Mouse (Mus musculus): ENCODE results near the gene Gnrhr. TPM values are rescaled to one million over a fixed set of nuclear protein-coding genes. Genes with fewer than 3 reads are reported as not detected.

The Gnrhr gene
- polyA plus RNA-seq (2014; fragmentation: Nextera tagmentation; extraction: Ambion mirVana), result not detected in 2 replicates

DNA sequence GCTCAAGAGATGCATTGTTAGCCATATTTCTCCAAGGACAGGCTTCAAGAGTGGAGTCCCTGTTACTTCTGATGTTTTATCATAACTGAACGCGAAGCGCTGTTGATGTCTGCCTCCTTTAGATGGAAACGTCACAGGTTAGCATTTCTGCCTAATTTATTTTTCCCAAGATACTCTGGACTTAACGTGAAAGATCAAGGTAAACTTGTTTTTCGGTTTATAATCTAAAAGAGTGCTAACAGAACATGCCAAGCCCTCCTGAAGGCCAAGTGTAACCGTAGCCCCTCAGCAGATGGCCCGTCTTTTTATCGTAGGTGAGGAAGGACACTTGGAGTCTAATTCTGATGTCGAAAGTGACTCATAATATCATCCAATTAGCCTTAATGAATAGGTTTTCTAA, at the start of gene Gnrhr:
TSS of gene Gnrhr (minus strand) at position 101 of the 400 bp plus-strand sequence.
- no peak within 1 kb of the TSS for H3K4me2 ChIP-seq (replicated peaks; ENCODE audit: low read depth, low read length)

DNA sequence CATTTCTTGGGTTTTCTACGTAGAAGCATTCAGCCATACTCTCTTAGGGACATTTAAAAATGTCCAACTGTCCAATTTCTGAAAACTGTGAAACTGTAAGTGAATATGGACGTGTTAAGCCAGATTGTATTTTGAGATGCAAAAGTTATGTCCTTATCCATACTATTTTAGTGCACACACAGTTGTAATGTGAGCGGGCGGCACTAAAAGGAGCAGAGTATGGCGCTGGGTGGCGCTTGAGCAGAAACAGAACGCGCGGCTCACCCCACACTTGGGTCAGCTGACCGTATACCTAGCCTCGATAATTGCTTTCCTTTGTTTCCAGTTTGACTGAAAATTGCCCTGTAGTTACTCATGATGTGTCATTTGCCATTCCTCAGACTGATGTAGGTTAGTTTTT, 48.9 kb upstream of the Gnrhr start:
- 89% methylated on average over 11 of the region's 11 CpGs for WGBS
- ATAC-seq (ENCODE audit: insufficient number of reproducible peaks, insufficient read depth, low FRiP score, low read depth), result no peak
- no peak overlapping the region for H3K4me2 ChIP-seq (replicated peaks; ENCODE audit: low read depth, low read length)
- no peaks in the 10 kb centered on the region for H3K9me3 ChIP-seq (ENCODE audit: control insufficient read depth, low read depth, low read length)
- no peaks in the 10 kb centered on the region for H3K4me1 ChIP-seq (ENCODE audit: control insufficient read depth, insufficient read depth, low read length)
- no peaks in the 10 kb centered on the region for H3K27me3 ChIP-seq (ENCODE audit: control insufficient read depth, insufficient read depth, low read length)
- no peaks in the 10 kb centered on the region for H3K36me3 ChIP-seq (ENCODE audit: control insufficient read depth, insufficient read depth, low read length)
- H3K27ac ChIP-seq (ENCODE audit: low read length), result no peak overlapping the region
- H3K9ac ChIP-seq (replicated peaks; ENCODE audit: low read depth, low read length), result no peak overlapping the region
- H3K4me3 ChIP-seq (ENCODE audit: low read depth, low read length), result no peak overlapping the region

More for the DNA sequence above, at the start of gene Gnrhr:
- H3K27me3 ChIP-seq (ENCODE audit: control insufficient read depth, insufficient read depth, low read length), result no peaks in the 10 kb centered on the region
- no peak for ATAC-seq (ENCODE audit: insufficient number of reproducible peaks, insufficient read depth, low FRiP score, low read depth)
- no peak within 1 kb of the TSS for H3K27ac ChIP-seq (ENCODE audit: low read length)
- no peaks in the 10 kb centered on the region for H3K4me1 ChIP-seq (ENCODE audit: control insufficient read depth, insufficient read depth, low read length)
- H3K9ac ChIP-seq (replicated peaks; ENCODE audit: low read depth, low read length), result no peak within 1 kb of the TSS
- H3K9me3 ChIP-seq (ENCODE audit: control insufficient read depth, low read depth, low read length), result no peaks in the 10 kb centered on the region
- WGBS, result 88% methylated on average over 10 of the region's 10 CpGs
- H3K4me3 ChIP-seq (ENCODE audit: low read depth, low read length), result no peak within 1 kb of the TSS
- no peaks in the 10 kb centered on the region for H3K36me3 ChIP-seq (ENCODE audit: control insufficient read depth, insufficient read depth, low read length)

DNA sequence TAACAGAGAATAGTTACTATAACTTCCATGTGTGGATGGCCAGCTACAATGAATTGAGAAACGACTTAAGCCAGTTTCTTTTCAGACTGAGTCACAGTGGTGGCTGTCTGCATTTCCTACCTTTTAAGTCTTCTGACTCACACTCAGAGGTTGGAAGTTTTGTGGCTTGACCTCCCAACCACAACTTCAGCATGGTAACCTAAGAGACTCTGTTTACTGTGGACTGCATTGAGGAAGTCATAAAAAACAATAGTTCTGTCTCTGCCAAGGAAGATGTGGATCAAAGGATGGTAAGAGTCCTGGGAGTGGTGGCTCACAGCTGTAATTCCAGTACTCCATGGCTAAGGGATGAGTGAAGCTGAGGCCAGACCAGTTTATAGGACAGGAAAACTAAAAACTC, 47.2 kb upstream of the Gnrhr start:
- no peak for ATAC-seq (ENCODE audit: insufficient number of reproducible peaks, insufficient read depth, low FRiP score, low read depth)
- Histone ChIP-seq H3K4me3 (ENCODE audit: low read depth, low read length) (no peak overlapping the region), H3K27ac (ENCODE audit: low read length) (no peak overlapping the region), H3K9me3 (ENCODE audit: control insufficient read depth, low read depth, low read length) (no peaks in the 10 kb centered on the region), H3K4me2 (replicated peaks; ENCODE audit: low read depth, low read length) (no peak overlapping the region), H3K9ac (replicated peaks; ENCODE audit: low read depth, low read length) (no peak overlapping the region), H3K27me3 (ENCODE audit: control insufficient read depth, insufficient read depth, low read length) (no peaks in the 10 kb centered on the region), H3K4me1 (ENCODE audit: control insufficient read depth, insufficient read depth, low read length) (no peaks in the 10 kb centered on the region), H3K36me3 (ENCODE audit: control insufficient read depth, insufficient read depth, low read length) (no peaks in the 10 kb centered on the region)
- 48% methylated on average over 1 of the region's 1 CpGs for WGBS

DNA sequence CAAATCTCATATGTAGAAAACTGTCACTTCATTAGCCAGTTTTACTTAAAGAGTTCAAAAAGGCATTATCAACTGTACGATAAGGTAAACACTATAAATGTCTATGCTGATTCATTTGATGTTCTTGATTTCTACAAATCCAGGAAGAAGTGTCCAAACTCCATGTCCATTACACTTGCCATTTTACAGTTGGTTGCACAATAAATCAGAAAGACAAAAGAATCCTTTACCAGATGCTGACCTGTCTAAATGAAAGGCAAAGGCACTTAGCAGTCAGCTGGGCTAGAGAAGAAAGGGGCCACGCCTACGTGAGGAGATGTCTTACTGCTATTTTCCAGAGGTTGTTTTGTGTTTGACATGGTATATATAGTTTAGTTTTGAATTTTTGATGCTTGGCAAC, 46.6 kb upstream of the Gnrhr start:
- Histone ChIP-seq H3K9me3 (ENCODE audit: control insufficient read depth, low read depth, low read length) (no peaks in the 10 kb centered on the region), H3K9ac (replicated peaks; ENCODE audit: low read depth, low read length) (no peak overlapping the region), H3K4me2 (replicated peaks; ENCODE audit: low read depth, low read length) (no peak overlapping the region), H3K27me3 (ENCODE audit: control insufficient read depth, insufficient read depth, low read length) (no peaks in the 10 kb centered on the region), H3K36me3 (ENCODE audit: control insufficient read depth, insufficient read depth, low read length) (no peaks in the 10 kb centered on the region), H3K4me3 (ENCODE audit: low read depth, low read length) (no peak overlapping the region), H3K4me1 (ENCODE audit: control insufficient read depth, insufficient read depth, low read length) (no peaks in the 10 kb centered on the region), H3K27ac (ENCODE audit: low read length) (no peak overlapping the region)
- no peak for ATAC-seq (ENCODE audit: insufficient number of reproducible peaks, insufficient read depth, low FRiP score, low read depth)
- 82% methylated on average over 3 of the region's 3 CpGs for WGBS

DNA sequence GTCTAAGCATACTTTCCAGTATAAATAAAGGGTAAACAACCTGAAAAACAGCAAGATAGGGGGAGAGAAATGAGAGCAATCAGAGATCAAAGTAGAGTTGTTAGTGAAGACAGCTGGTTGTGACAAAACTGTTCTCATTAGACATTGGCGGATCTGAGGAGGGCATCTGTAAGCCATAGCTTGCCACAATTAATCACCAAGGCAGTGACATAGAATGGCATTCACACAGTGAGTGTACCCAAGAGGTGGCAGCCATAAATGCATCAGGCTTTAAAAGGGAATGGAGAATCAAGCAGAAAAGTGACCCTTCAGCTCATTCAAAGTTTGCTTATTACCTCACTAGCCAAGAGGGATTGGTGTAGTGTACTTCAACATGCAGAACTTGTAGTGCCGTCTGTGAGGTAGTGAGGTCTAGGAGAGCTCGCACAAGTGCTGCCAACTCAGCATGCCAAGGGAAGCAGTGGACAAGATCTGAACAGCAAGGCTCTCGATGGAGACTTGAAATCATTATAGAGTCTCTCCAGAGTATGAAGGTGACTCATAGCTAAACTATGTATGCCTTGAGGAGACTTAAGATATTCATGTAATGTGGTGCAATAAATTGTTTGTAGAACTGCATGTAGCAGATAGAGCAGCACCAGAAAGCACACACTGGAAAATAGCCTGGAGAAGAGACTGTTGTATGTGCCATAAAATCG, 29.6 kb upstream of the Gnrhr start:
- H3K27ac ChIP-seq (ENCODE audit: low read length), result no peak overlapping the region
- no peak for ATAC-seq (ENCODE audit: insufficient number of reproducible peaks, insufficient read depth, low FRiP score, low read depth)
- WGBS, result 83% methylated on average over 5 of the region's 5 CpGs
- no peaks in the 10 kb centered on the region for H3K4me1 ChIP-seq (ENCODE audit: control insufficient read depth, insufficient read depth, low read length)
- no peaks in the 10 kb centered on the region for H3K27me3 ChIP-seq (ENCODE audit: control insufficient read depth, insufficient read depth, low read length)
- H3K9ac ChIP-seq (replicated peaks; ENCODE audit: low read depth, low read length), result no peak overlapping the region
- no peak overlapping the region for H3K4me2 ChIP-seq (replicated peaks; ENCODE audit: low read depth, low read length)
- no peaks in the 10 kb centered on the region for H3K9me3 ChIP-seq (ENCODE audit: control insufficient read depth, low read depth, low read length)
- no peak overlapping the region for H3K4me3 ChIP-seq (ENCODE audit: low read depth, low read length)
- no peaks in the 10 kb centered on the region for H3K36me3 ChIP-seq (ENCODE audit: control insufficient read depth, insufficient read depth, low read length)

DNA sequence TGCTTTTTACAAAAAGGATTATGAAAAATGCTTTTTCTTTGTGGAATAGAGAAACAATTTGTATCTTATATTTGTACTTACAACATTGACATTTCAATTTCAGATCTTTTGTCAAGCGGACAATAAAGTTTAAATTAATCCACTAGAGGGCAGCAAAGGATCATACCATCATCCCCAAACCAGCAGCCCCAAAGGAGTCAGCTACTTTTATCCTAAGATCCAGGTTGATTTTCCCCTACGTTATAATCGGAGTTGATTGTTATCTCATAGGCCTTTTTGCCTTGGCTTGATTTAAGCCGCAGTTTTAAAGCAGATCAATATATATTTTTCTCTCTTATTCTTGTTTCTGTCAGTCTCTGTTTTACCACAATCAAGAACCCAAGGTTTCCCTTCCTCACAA, 6.3 kb downstream of the Gnrhr start:
- WGBS, result 21% methylated on average over 4 of the region's 4 CpGs
- Histone ChIP-seq H3K9me3 (ENCODE audit: control insufficient read depth, low read depth, low read length) (no peaks in the 10 kb centered on the region), H3K9ac (replicated peaks; ENCODE audit: low read depth, low read length) (no peak overlapping the region), H3K4me1 (ENCODE audit: control insufficient read depth, insufficient read depth, low read length) (no peaks in the 10 kb centered on the region), H3K27ac (ENCODE audit: low read length) (no peak overlapping the region), H3K4me3 (ENCODE audit: low read depth, low read length) (no peak overlapping the region), H3K36me3 (ENCODE audit: control insufficient read depth, insufficient read depth, low read length) (no peaks in the 10 kb centered on the region), H3K4me2 (replicated peaks; ENCODE audit: low read depth, low read length) (no peak overlapping the region), H3K27me3 (ENCODE audit: control insufficient read depth, insufficient read depth, low read length) (no peaks in the 10 kb centered on the region)
- no peak for ATAC-seq (ENCODE audit: insufficient number of reproducible peaks, insufficient read depth, low FRiP score, low read depth)

DNA sequence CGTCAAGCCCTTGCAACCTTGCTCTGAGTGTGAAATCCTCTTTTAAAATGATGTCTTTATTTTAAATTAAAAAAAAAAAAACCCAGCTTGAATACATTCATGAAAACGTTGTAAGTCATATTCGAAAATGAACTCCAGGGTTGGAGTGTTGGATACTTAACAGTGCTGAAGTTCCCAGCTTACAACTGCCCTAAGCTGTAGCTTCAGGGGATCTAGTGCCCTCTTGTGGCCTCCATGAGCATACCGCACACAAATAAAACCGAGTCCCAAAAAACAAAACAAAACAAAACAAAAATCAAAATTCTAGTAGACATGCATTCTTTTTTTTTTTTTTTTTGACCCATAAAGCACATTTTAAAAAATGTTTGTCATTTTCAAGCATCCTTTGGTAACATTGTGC, 6.9 kb downstream of the Gnrhr start:
- no peaks in the 10 kb centered on the region for H3K36me3 ChIP-seq (ENCODE audit: control insufficient read depth, insufficient read depth, low read length)
- ATAC-seq (ENCODE audit: insufficient number of reproducible peaks, insufficient read depth, low FRiP score, low read depth), result no peak
- H3K4me3 ChIP-seq (ENCODE audit: low read depth, low read length), result no peak overlapping the region
- no peak overlapping the region for H3K9ac ChIP-seq (replicated peaks; ENCODE audit: low read depth, low read length)
- no peaks in the 10 kb centered on the region for H3K9me3 ChIP-seq (ENCODE audit: control insufficient read depth, low read depth, low read length)
- no peaks in the 10 kb centered on the region for H3K27me3 ChIP-seq (ENCODE audit: control insufficient read depth, insufficient read depth, low read length)
- WGBS, result 25% methylated on average over 5 of the region's 5 CpGs
- H3K4me1 ChIP-seq (ENCODE audit: control insufficient read depth, insufficient read depth, low read length), result no peaks in the 10 kb centered on the region
- H3K27ac ChIP-seq (ENCODE audit: low read length), result no peak overlapping the region
- H3K4me2 ChIP-seq (replicated peaks; ENCODE audit: low read depth, low read length), result no peak overlapping the region

DNA sequence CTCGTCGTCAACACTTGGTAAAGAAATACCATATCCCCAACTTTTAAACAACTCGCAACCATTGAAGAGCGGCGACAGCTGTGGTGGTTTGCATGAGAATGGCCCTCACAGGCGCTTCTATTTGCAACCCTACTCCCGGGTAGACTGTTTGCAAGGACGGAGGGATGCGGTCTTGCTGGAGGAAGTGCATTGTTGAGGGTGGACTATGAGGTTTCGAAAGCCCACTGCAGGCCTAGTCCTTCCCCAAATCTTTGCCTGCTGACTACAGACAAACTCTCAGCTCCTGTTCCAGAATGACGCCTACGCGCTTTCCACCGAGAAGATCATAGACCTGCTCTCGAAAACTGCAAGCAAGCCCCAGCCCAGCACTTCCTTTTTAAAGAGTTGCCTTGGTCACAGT, 7.4 kb downstream of the Gnrhr start:
- H3K36me3 ChIP-seq (ENCODE audit: control insufficient read depth, insufficient read depth, low read length), result no peaks in the 10 kb centered on the region
- no peaks in the 10 kb centered on the region for H3K4me1 ChIP-seq (ENCODE audit: control insufficient read depth, insufficient read depth, low read length)
- no peak overlapping the region for H3K4me3 ChIP-seq (ENCODE audit: low read depth, low read length)
- H3K9me3 ChIP-seq (ENCODE audit: control insufficient read depth, low read depth, low read length), result no peaks in the 10 kb centered on the region
- H3K4me2 ChIP-seq (replicated peaks; ENCODE audit: low read depth, low read length), result no peak overlapping the region
- H3K9ac ChIP-seq (replicated peaks; ENCODE audit: low read depth, low read length), result no peak overlapping the region
- WGBS, result 51% methylated on average over 15 of the region's 15 CpGs
- no peak for ATAC-seq (ENCODE audit: insufficient number of reproducible peaks, insufficient read depth, low FRiP score, low read depth)
- H3K27me3 ChIP-seq (ENCODE audit: control insufficient read depth, insufficient read depth, low read length), result no peaks in the 10 kb centered on the region
- no peak overlapping the region for H3K27ac ChIP-seq (ENCODE audit: low read length)

DNA sequence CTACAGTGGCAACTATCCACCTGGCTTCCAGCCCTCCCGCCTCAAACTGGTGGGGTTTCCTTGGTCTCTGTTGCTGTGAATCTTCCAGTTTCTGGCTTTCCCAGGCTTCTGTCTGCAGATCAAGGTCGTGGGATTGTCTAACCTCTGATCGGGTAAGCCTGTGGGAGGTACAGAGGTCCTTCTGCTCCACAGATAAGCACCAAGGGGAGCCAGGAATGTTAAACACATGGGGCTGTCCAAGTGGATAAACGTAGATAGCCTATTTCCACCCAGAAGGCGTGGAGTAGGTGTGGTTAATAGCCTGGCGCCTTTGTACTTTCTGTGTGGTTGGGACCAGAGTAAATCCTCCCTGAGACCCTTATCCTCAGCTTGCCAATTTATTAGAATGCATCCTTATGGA, 10.3 kb downstream of the Gnrhr start:
- 60% methylated on average over 6 of the region's 6 CpGs for WGBS
- Histone ChIP-seq H3K36me3 (ENCODE audit: control insufficient read depth, insufficient read depth, low read length) (no peaks in the 10 kb centered on the region), H3K27ac (ENCODE audit: low read length) (no peak overlapping the region), H3K4me1 (ENCODE audit: control insufficient read depth, insufficient read depth, low read length) (no peaks in the 10 kb centered on the region), H3K9me3 (ENCODE audit: control insufficient read depth, low read depth, low read length) (no peaks in the 10 kb centered on the region), H3K9ac (replicated peaks; ENCODE audit: low read depth, low read length) (no peak overlapping the region), H3K4me3 (ENCODE audit: low read depth, low read length) (no peak overlapping the region), H3K27me3 (ENCODE audit: control insufficient read depth, insufficient read depth, low read length) (no peaks in the 10 kb centered on the region), H3K4me2 (replicated peaks; ENCODE audit: low read depth, low read length) (no peak overlapping the region)
- no peak for ATAC-seq (ENCODE audit: insufficient number of reproducible peaks, insufficient read depth, low FRiP score, low read depth)
